Mouse (Mus musculus) kidney, adult 2 months (tissue): ENCODE measurements around the gene Adgrf5.

Experiments used
- CTCF ChIP-seq: fragments of 200-500 bp; conservative IDR thresholded peaks from 2 replicates; pipeline ENCODE4 v1.5.1; 2011; ENCODE audit warnings: low read depth, mild to moderate bottlenecking, control low read depth, low read length, moderate library complexity, mixed read lengths; ENCODE audit not compliant: insufficient read depth, insufficient read length
- POLR2A ChIP-seq: fragments of 200-500 bp; IDR thresholded peaks from one replicate; pipeline ENCODE4 v1.6.1; 2011; ENCODE audit warnings: low read depth, low read length, control low read depth

DNA sequence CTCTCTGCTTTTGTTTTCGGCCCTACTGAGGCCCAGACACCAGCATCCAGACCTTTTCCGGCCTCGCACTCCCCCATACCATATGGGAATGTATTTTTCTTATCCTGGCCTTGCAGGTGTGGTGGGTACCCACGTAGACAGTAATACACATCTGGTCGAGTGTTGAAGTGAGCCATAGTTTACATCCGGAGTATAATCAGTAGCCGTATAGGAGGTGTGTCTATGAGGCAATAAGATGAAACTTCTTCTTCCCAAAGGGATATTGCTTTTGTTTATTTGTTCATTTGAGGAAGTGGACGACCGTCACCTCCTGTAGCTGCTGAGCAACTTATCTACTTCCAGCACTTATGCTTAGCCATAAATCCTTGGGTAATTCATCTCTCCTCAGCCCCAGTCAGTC lies 26.2 kb upstream of the Adgrf5 start:
- no peak for TF ChIP-seq CTCF
- TF ChIP-seq POLR2A: no peak
